18 mouse cellular contexts compared by ENCODE assay signal in genomic region chr5:67800801-67801200, GRCm38 (mm10). TPM values are rescaled to one million over a fixed set of nuclear protein-coding genes. Genes with fewer than 3 reads are reported as not detected.
DNase-seq lines count a peak whose midpoint lies in the region; TF ChIP-seq lines count a peak whose summit lies in the region.
"Had no signal": no experiment of that assay in that cellular context is flagged by ENCODE, and none has a peak within 500 bp of the region (broad histone marks: within the 10 kb centered on the region; RNA-seq: fewer than 3 reads in every experiment).

No protein-coding gene starts in this region.

- WGBS in lung, adult 2 months = 59% methylated on average over 8 of the region's 8 CpGs

- no peak for TF ChIP-seq POLR2A in lung, adult 2 months (IDR thresholded peaks at IDR 0.05; ENCODE audit: borderline replicate concordance, extremely low read depth, low read depth, low read length)

- no peak for TF ChIP-seq CTCF in lung, adult 2 months (IDR thresholded peaks at IDR 0.05; ENCODE audit: insufficient read depth, low read length)

- peak; percentile 49 to 65 for DNase-seq in lung, adult 18-20 months
- no peak for DNase-seq in lung, adult 2 months
- DNase-seq in cerebellum, adult 18-20 months = peak; percentile 56 to 64
- DNase-seq in cerebellum, postnatal 36 days = peak; percentile 49 to 54
- DNase-seq in retina, embryonic 14.5 days (ENCODE audit: low spot score) = peak; percentile 34
- no peak for DNase-seq in adrenal gland, postnatal 36 days
- no peak for DNase-seq in urinary bladder, postnatal 10 days (ENCODE audit: low spot score)
- DNase-seq: heart, postnatal 36 days; kidney, adult 2 months; kidney, postnatal 25 days; layer of hippocampus, adult 9-11 months; lung, embryonic 14.5 days; thymus, postnatal 36 days had no signal

- no peak overlapping the region for H3K4me3 ChIP-seq in lung, adult 2 months (replicated peaks; ENCODE audit: extremely low read depth, low read depth, low read length)
- H3K4me3 ChIP-seq: forebrain, embryonic 12.5 days; heart, embryonic 13.5 days; midbrain, embryonic 10.5 days; neural tube, embryonic 13.5 days had no signal

- H3K4me1 ChIP-seq in lung, adult 2 months (ENCODE audit: control insufficient read depth, insufficient read depth, low read length) = peaks cover 20% of the 10 kb centered on the region

RNA-seq across cellular contexts. Expression of gene Atp8a1, which starts 46.4 kb away (rescaled TPM):
- polyA plus RNA-seq in lung, adult 2 months (2012; rRNA removed) = 75.7 and 171 TPM in 2 replicates
- total RNA-seq in adrenal gland, postnatal 36 days (2021) = 10 to 100 TPM; 15.8 to 25.7 TPM
- polyA plus RNA-seq: C2C12 had no signal

Comparison
In these comparisons a context has a peak if more than half of its experiments do, and no peak if none do; other contexts are left out.
1. DNase-seq: peak in lung, adult 18-20 months (2 of 2), cerebellum, adult 18-20 months (2 of 2), cerebellum, postnatal 36 days (2 of 2) and retina, embryonic 14.5 days (single experiment); none in lung, adult 2 months (single experiment), adrenal gland, postnatal 36 days (0 of 2) and urinary bladder, postnatal 10 days (single experiment).